Mouse (Mus musculus) heart, adult 2 months (tissue): Measurements from ENCODE around the gene Arhgap42. TPM values are rescaled to one million over a fixed set of nuclear protein-coding genes. Genes with fewer than 3 reads are reported as not detected.

ENCODE experiments used
- DNase-seq, 2 experiments: peaks; one replicate each; pipeline ENCODE4 v3.0.0; 2021
- H3K27ac ChIP-seq: fragments of 200-600 bp; 2 replicates; pipeline ENCODE4 v1.8.1; 2022
- H3K27me3 ChIP-seq: fragments of 200-500 bp; 2 replicates; pipeline ENCODE4 v1.6.1; 2012; ENCODE audit warnings: mild to moderate bottlenecking, low read length, inconsistent platforms, mixed read lengths; ENCODE audit not compliant: control insufficient read depth, insufficient read depth
- H3K36me3 ChIP-seq: fragments of 200-500 bp; 2 replicates; pipeline ENCODE4 v1.6.1; 2012; ENCODE audit warnings: low read length, inconsistent platforms; ENCODE audit not compliant: control insufficient read depth, insufficient read depth
- H3K4me1 ChIP-seq: fragments of 200-500 bp; 2 replicates; pipeline ENCODE4 v1.6.1; 2011; ENCODE audit warnings: low read length; ENCODE audit not compliant: control insufficient read depth, insufficient read depth
- H3K4me3 ChIP-seq: fragments of 200-600 bp; 2 replicates; pipeline ENCODE4 v1.8.1; 2022
- H3K79me2 ChIP-seq: fragments of 200-500 bp; replicated peaks from 2 replicates; pipeline ENCODE4 v1.6.1; 2012; ENCODE audit warnings: mild to moderate bottlenecking, inconsistent platforms, low read length, moderate library complexity, mixed read lengths; ENCODE audit not compliant: control insufficient read depth, insufficient read depth
- H3K9ac ChIP-seq: fragments of 200-500 bp; 2 replicates; pipeline ENCODE4 v1.6.1; 2012; ENCODE audit warnings: low read depth, mild to moderate bottlenecking, control low read depth, inconsistent platforms, low read length, mixed read lengths
- CTCF ChIP-seq: fragments of 200-600 bp; IDR thresholded peaks from 2 replicates; pipeline ENCODE4 v1.8.1; 2022; ENCODE audit warnings: antibody characterized with exemption, mild to moderate bottlenecking, moderate library complexity
- EP300 ChIP-seq: fragments of 200-500 bp; IDR thresholded peaks from 2 replicates; pipeline ENCODE4 v1.6.1; 2011; ENCODE audit warnings: low read depth, low read length, control low read depth; ENCODE audit not compliant: insufficient read depth
- POLR2A ChIP-seq: fragments of 200-500 bp; IDR thresholded peaks from 2 replicates; pipeline ENCODE4 v1.6.1; 2011; ENCODE audit warnings: mild to moderate bottlenecking, low read depth, low read length, control low read depth; ENCODE audit not compliant: insufficient read depth
- WGBS: fragments of 180-500 bp; shearing (Covaris S2); methylation state at CpG from one replicate; pipeline ENCODE4 v1.1.7; 2018; 5-methylcytosine and 5-hydroxymethylcytosine counted together
- intact Hi-C: fragments of 180-260 bp; cut with DNase I; formaldehyde crosslinking; loops from one replicate; pipeline ENCODE4 v1.15.1; 2025
- long read RNA-seq: library from polyadenylated mRNA; stranded (forward); transcript quantifications from one replicate; pipeline ENCODE4 v2.0.0, GENCODE M21; 2021
- polyA plus RNA-seq: library from polyadenylated mRNA; depleted of rRNA; stranded (reverse); fragments of >200 nt; gene quantifications from 2 replicates; pipeline ENCODE4 v1.2.3, GENCODE M21; 2012; rRNA removed
- total RNA-seq, 2 experiments: library from RNA; stranded (reverse); gene quantifications; 2 replicates each; pipeline ENCODE4 v1.2.3; 2021

Gene Arhgap42
- total RNA-seq = 1 to 10 TPM; 8.0 to 8.3 TPM
- 1.7 and 4.1 TPM in 2 replicates for polyA plus RNA-seq
- long read RNA-seq, partial matches to known transcripts = 1 of 6 reads
- long read RNA-seq, other reads (novel, unspliced or antisense) = 5 of 6 reads

DNA sequence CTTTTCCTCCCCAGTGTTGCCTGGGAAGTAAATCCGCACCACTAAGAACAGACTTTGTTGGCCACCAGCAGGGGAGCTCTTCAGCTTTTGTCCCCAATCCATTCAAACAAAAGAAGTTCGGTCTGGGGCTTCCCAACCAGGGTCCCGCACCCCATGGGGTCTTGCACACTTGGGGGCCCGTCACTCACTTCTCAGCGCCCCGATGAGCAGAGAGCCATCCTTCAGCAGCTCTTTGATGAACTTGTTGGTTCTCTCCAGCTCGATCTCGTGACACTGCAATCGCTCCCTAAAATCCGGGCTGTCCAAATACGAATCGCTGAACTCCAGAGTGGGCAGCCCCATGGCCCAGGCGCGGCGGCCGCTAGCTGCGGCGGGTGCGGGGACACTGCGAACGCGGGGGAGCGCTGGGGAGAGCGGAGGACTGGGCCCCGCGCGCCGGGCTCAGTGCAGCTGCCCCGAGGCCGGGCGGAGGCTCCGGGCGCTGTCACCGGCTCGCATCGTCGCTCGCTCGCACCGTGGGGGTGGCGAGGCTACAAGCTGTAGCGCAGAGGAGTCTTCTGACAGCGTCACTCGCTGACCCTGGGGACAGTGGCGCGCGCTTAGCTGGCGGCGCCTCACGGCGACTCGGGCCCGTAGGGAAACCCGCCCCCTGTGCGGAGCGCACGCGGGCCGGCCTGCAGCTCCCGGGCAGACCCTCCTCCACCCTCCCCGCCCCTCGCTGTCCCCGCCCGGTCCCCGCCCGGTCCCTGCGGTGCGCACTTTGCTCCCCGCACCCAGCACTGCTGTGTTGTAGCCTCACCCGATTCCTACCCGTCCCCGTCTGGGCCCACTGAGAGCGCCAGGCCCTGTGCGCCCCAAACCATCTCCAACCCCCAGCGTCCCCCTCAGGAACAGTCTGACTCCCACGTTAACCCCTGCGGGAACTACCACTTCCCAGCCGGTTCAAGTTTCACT lies at the start of gene Arhgap42:
Arhgap42 (minus strand) TSS at position 664 of the 954 bp plus-strand sequence.
- TF ChIP-seq EP300 = no peak
- peak; percentile 76 for TF ChIP-seq CTCF
- TF ChIP-seq POLR2A = peak; percentile 45
- intact Hi-C loops = loop anchor here (5.0 kb wide), 3 partner anchors 41 to 186 kb away; no protein-coding TSS in a partner anchor
- Histone ChIP-seq H3K27ac (peak within 1 kb of the TSS; percentile 94), H3K36me3 (no peaks in the 10 kb centered on the region), H3K4me1 (peaks cover 2% of the 10 kb centered on the region; the same call in 1 of the 2 replicates), H3K4me3 (peak within 1 kb of the TSS; percentile 69), H3K27me3 (no peaks in the 10 kb centered on the region), H3K79me2 (0 out of 2 replicates have a peak, but pooled peaks cover 2% of the 10 kb centered on the region), H3K9ac (peak within 1 kb of the TSS; percentile 84)
- 1% methylated on average over 78 of the region's 78 CpGs for WGBS
- peak; percentile 83 to 85 for DNase-seq

DNA sequence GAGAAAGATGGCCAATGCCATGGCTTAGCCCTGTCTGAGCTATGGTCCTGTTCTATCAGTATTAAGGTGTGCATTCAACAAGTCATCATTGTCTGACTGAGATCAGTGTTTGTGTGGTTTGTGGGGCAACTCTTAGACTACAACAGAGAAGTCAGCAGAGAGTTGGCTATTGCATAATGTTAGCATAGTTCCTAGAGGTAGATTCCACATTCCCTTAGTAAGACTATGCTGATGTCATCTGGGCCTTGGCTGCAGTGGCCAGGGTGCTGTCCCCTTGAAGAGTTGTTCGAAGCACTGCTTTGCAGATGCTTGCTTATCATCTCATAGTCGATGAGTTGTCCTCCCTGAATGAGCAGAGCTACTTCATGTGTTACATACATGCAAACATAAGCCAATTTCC lies 49.2 kb upstream of the Arhgap42 start:
- TF ChIP-seq POLR2A (no peak), EP300 (no peak), CTCF (no peak)
- no peaks in the 10 kb centered on the region for H3K36me3 ChIP-seq
- 64% methylated on average over 2 of the region's 2 CpGs for WGBS
- H3K9ac ChIP-seq = no peak overlapping the region
- DNase-seq = no peak
- H3K4me1 ChIP-seq = no peaks in the 10 kb centered on the region
- H3K27ac ChIP-seq = no peak overlapping the region
- H3K4me3 ChIP-seq = no peak overlapping the region
- no peaks in the 10 kb centered on the region for H3K27me3 ChIP-seq
- H3K79me2 ChIP-seq = no peaks in the 10 kb centered on the region
- intact Hi-C loops = no loop called here

DNA sequence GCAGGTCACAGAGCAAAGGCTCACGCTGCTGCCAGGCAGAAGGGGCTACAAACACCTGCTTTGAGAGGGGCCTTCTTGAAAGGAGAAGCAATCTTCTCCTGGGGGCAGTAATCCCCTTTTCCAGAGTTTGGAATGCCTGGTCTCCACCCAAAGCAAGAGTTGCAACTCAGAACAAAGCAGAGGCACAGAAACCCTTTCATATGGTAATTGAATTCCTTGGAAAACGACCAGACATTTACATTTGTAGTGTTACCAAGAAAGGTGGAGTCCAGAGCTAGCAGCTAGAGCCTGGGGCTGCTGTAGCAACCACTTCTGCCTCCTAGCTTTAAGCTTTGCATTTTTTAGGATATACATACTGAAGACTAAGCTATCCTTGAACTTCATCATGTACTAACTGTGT lies 30.4 kb upstream of the Arhgap42 start:
- 34% methylated on average over 2 of the region's 2 CpGs for WGBS

DNA sequence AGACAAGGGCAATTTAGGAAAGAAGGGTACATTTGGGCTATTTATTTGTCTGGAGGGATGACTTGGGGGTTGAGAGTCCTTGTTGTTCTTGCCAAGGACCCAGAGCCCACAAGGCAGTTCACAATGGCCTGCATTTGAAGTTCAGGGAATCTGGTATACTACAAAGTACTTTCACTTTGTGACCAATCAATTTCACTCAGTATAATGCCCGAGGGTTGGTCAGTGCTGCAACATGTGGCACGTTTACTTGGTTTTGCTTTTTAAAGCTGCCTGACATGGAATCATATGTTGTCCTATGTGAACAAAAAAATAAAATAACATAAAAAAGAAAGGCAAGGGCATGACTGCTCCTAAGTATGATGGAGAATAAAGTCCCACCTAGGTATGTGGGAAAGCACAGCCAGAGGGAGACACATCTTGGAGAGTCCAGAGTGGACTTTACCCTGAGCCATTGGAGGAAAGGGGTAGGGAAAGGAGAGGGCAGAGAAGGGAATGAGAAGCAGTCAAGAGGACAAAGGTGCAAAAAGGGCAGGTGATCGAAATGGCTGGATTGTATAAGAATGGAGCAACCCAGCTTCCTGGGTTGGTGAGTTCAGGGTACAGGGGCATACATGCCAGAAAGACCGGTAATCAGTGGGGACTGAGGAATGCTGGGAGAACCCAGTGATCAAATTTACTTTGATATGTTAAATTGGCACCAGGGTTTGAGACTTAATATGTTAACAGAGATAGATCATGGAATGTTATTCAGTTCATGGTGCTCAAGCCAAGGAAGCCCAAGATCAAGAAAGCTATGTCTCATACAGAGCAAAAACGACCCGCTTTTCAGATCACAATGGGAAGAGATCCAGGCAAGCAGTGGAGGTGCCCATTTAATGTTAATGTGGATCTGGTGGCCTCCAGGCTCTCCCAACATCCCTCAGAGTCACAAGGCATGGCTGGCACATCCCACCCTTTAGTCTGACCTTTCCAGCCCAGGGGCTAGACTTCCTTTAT lies 29.0 kb upstream of the Arhgap42 start:
- no peak overlapping the region for H3K27ac ChIP-seq
- TF ChIP-seq EP300 = no peak
- no peak for TF ChIP-seq CTCF
- no peak for TF ChIP-seq POLR2A
- H3K4me3 ChIP-seq = no peak overlapping the region
- no peak overlapping the region for H3K9ac ChIP-seq
- intact Hi-C loops = no loop called here
- WGBS = 66% methylated on average over 6 of the region's 6 CpGs
- H3K4me1 ChIP-seq = no peaks in the 10 kb centered on the region
- no peak for DNase-seq
- H3K79me2 ChIP-seq = no peaks in the 10 kb centered on the region
- H3K36me3 ChIP-seq = no peaks in the 10 kb centered on the region
- no peaks in the 10 kb centered on the region for H3K27me3 ChIP-seq

More for the DNA sequence above, 30.4 kb upstream of the Arhgap42 start:
- intact Hi-C loops = no loop called here
- no peak overlapping the region for H3K9ac ChIP-seq
- no peak overlapping the region for H3K4me3 ChIP-seq
- no peak for TF ChIP-seq EP300
- no peak for TF ChIP-seq POLR2A
- TF ChIP-seq CTCF = no peak
- no peak for DNase-seq
- no peaks in the 10 kb centered on the region for H3K79me2 ChIP-seq
- no peaks in the 10 kb centered on the region for H3K36me3 ChIP-seq
- no peak overlapping the region for H3K27ac ChIP-seq
- H3K27me3 ChIP-seq = no peaks in the 10 kb centered on the region
- H3K4me1 ChIP-seq = no peaks in the 10 kb centered on the region

- Histone ChIP-seq H3K9ac (no peak overlapping the region), H3K4me1 (no peaks in the 10 kb centered on the region), H3K4me3 (no peak overlapping the region), H3K36me3 (no peaks in the 10 kb centered on the region), H3K27me3 (no peaks in the 10 kb centered on the region), H3K27ac (no peak overlapping the region), H3K79me2 (no peaks in the 10 kb centered on the region)
- no peak for TF ChIP-seq POLR2A
- TF ChIP-seq CTCF = no peak
- TF ChIP-seq EP300 = no peak
- intact Hi-C loops = no loop called here
- 48% methylated on average over 1 of the region's 1 CpGs for WGBS
- no peak for DNase-seq
These were observed 24.6 kb upstream of the Arhgap42 start for GRCm38 (mm10) chr9:9263543-9263942.
